ENCODE assay signal across 8 mouse cellular contexts in genomic region chr17:11092900-11093299, GRCm38 (mm10).
DNase-seq lines count a peak whose midpoint lies in the region; ATAC-seq and TF ChIP-seq lines count a peak whose summit lies in the region.

No protein-coding gene starts in this region.

- H3ac ChIP-seq in C2C12 (ENCODE audit: control insufficient read depth, insufficient read length, low read depth): no peak overlapping the region

- H3K79me3 ChIP-seq in C2C12 (ENCODE audit: low read depth): no peaks in the 10 kb centered on the region

- H3K4me2 ChIP-seq in forebrain, embryonic 11.5 days (ENCODE audit: low read depth, low read length, severe bottlenecking): no peak overlapping the region
- H3K4me2 ChIP-seq in forebrain, postnatal 0 days (ENCODE audit: low read depth): no peak overlapping the region
- no peak overlapping the region for H3K4me2 ChIP-seq in embryonic facial prominence, embryonic 14.5 days (ENCODE audit: low read depth, low read length)
- H3K4me2 ChIP-seq in intestine, embryonic 16.5 days (ENCODE audit: low read depth, low read length): no peak overlapping the region

- no peak overlapping the region for H3K4me3 ChIP-seq in forebrain, embryonic 11.5 days (ENCODE audit: low read depth, low read length)
- no peak overlapping the region for H3K4me3 ChIP-seq in forebrain, postnatal 0 days (ENCODE audit: low read depth, low read length)
- H3K4me3 ChIP-seq in C2C12 (ENCODE audit: insufficient read depth, poor library complexity, severe bottlenecking): no peak overlapping the region
- no peak overlapping the region for H3K4me3 ChIP-seq in embryonic facial prominence, embryonic 14.5 days (ENCODE audit: low read depth, low read length)
- H3K4me3 ChIP-seq in intestine, embryonic 16.5 days (ENCODE audit: low read length): no peak overlapping the region

- H3K27me3 ChIP-seq in forebrain, embryonic 11.5 days (ENCODE audit: control insufficient read depth, insufficient read depth, low read length): no peaks in the 10 kb centered on the region
- no peaks in the 10 kb centered on the region for H3K27me3 ChIP-seq in forebrain, postnatal 0 days (ENCODE audit: insufficient read depth, low read length)
- no peaks in the 10 kb centered on the region for H3K27me3 ChIP-seq in C2C12 (ENCODE audit: control insufficient read depth, insufficient read depth, insufficient read length)
- no peaks in the 10 kb centered on the region for H3K27me3 ChIP-seq in embryonic facial prominence, embryonic 14.5 days (replicated peaks; ENCODE audit: control insufficient read depth, insufficient read depth, low read length)
- H3K27me3 ChIP-seq in intestine, embryonic 16.5 days (replicated peaks; ENCODE audit: control insufficient read depth, insufficient read depth, low read length): no peaks in the 10 kb centered on the region

- no peaks in the 10 kb centered on the region for H3K79me2 ChIP-seq in C2C12 (ENCODE audit: control insufficient read depth, insufficient read depth)

- H3K36me3 ChIP-seq in forebrain, embryonic 11.5 days (ENCODE audit: control insufficient read depth, insufficient read depth, low read length): no peaks in the 10 kb centered on the region
- H3K36me3 ChIP-seq in forebrain, postnatal 0 days (ENCODE audit: insufficient read depth): no peaks in the 10 kb centered on the region
- H3K36me3 ChIP-seq in C2C12 (ENCODE audit: control insufficient read depth, insufficient read depth): no peaks in the 10 kb centered on the region
- no peaks in the 10 kb centered on the region for H3K36me3 ChIP-seq in embryonic facial prominence, embryonic 14.5 days (ENCODE audit: control insufficient read depth, insufficient read depth, low read length)
- no peaks in the 10 kb centered on the region for H3K36me3 ChIP-seq in intestine, embryonic 16.5 days (ENCODE audit: control insufficient read depth, insufficient read depth, low read length)

- 18% methylated on average over 6 of the region's 6 CpGs for WGBS in forebrain, embryonic 11.5 days
- WGBS in forebrain, postnatal 0 days: 26% methylated on average over 6 of the region's 6 CpGs
- 17% methylated on average over 6 of the region's 6 CpGs for WGBS in embryonic facial prominence, embryonic 14.5 days
- WGBS in intestine, embryonic 16.5 days: 31% methylated on average over 6 of the region's 6 CpGs

- ATAC-seq in forebrain, embryonic 11.5 days (replicated peaks; ENCODE audit: low FRiP score): peak; percentile 58; the same call in 1 of the 2 replicates
- ATAC-seq in forebrain, postnatal 0 days: no peak
- peak; percentile 82; the same call in 1 of the 2 replicates for ATAC-seq in embryonic facial prominence, embryonic 14.5 days (ENCODE audit: low read depth)
- peak; percentile 87 for ATAC-seq in intestine, embryonic 16.5 days

- no peak overlapping the region for H3K9ac ChIP-seq in forebrain, embryonic 11.5 days (ENCODE audit: low read length)
- no peak overlapping the region for H3K9ac ChIP-seq in forebrain, postnatal 0 days
- no peak overlapping the region for H3K9ac ChIP-seq in embryonic facial prominence, embryonic 14.5 days (ENCODE audit: low read depth, low read length)
- no peak overlapping the region for H3K9ac ChIP-seq in intestine, embryonic 16.5 days (ENCODE audit: low read depth, low read length)

- H3K27ac ChIP-seq in forebrain, embryonic 11.5 days (ENCODE audit: low read depth, low read length): no peak overlapping the region
- no peak overlapping the region for H3K27ac ChIP-seq in forebrain, postnatal 0 days (ENCODE audit: low read depth, low read length)
- H3K27ac ChIP-seq in embryonic facial prominence, embryonic 14.5 days (replicated peaks; ENCODE audit: low read depth, low read length): no peak overlapping the region
- no peak overlapping the region for H3K27ac ChIP-seq in intestine, embryonic 16.5 days (ENCODE audit: low read length)

- peak; percentile 58 for DNase-seq in forebrain, embryonic 11.5 days (ENCODE audit: low spot score)
- no peak for DNase-seq in forebrain, postnatal 0 days
- peak; percentile 78 for DNase-seq in embryonic facial prominence, embryonic 14.5 days (ENCODE audit: low spot score)
- DNase-seq in lung, postnatal 25 days (ENCODE audit: low spot score): peak; percentile 4
- no peak for DNase-seq in urinary bladder, adult 2 months (ENCODE audit: low spot score)
- DNase-seq in urinary bladder, postnatal 10 days (ENCODE audit: low spot score): no peak

- no peak for TF ChIP-seq CTCF in forebrain, postnatal 0 days (IDR thresholded peaks at IDR 0.05; ENCODE audit: low read depth)
- no peak for TF ChIP-seq CTCF in C2C12 (IDR thresholded peaks at IDR 0.05; ENCODE audit: control insufficient read depth, insufficient read depth, insufficient read length)

- no peaks in the 10 kb centered on the region for H3K9me3 ChIP-seq in forebrain, embryonic 11.5 days (ENCODE audit: control insufficient read depth, low read length)
- 0 out of 2 replicates have a peak, but pooled peaks cover 7% of the 10 kb centered on the region for H3K9me3 ChIP-seq in forebrain, postnatal 0 days (ENCODE audit: low read length)
- 0 out of 2 replicates have a peak, but pooled peaks cover 7% of the 10 kb centered on the region for H3K9me3 ChIP-seq in embryonic facial prominence, embryonic 14.5 days (ENCODE audit: control insufficient read depth, low read length)
- H3K9me3 ChIP-seq in intestine, embryonic 16.5 days (ENCODE audit: control insufficient read depth, low read length): no peaks in the 10 kb centered on the region

- no peaks in the 10 kb centered on the region for H3K4me1 ChIP-seq in forebrain, embryonic 11.5 days (replicated peaks; ENCODE audit: control insufficient read depth, insufficient read depth, low read length)
- 0 out of 2 replicates have a peak, but pooled peaks cover 7% of the 10 kb centered on the region for H3K4me1 ChIP-seq in forebrain, postnatal 0 days (ENCODE audit: insufficient read depth)
- 0 out of 2 replicates have a peak, but pooled peaks cover 3% of the 10 kb centered on the region for H3K4me1 ChIP-seq in embryonic facial prominence, embryonic 14.5 days (ENCODE audit: control insufficient read depth, insufficient read depth, low read length)
- H3K4me1 ChIP-seq in intestine, embryonic 16.5 days (ENCODE audit: control insufficient read depth, insufficient read depth, low read length): no peaks in the 10 kb centered on the region

TF ChIP-seq in C2C12, 6 proteins besides CTCF, POLR2A, EP300 and RAD21:
- peak; percentile 49 for TF ChIP-seq MYOD1 (IDR thresholded peaks at IDR 0.05; ENCODE audit: control insufficient read depth, insufficient read length, low read depth)
- no peak for TF ChIP-seq FOSL1 (IDR thresholded peaks at IDR 0.05; ENCODE audit: insufficient read depth, low read length, poor library complexity, severe bottlenecking)
TF ChIP-seq in C2C12: peak in this region for 1.

Comparison
In these comparisons a context has a peak if more than half of its experiments do, and no peak if none do; other contexts are left out.
1. DNase-seq: peak in forebrain, embryonic 11.5 days (single experiment), embryonic facial prominence, embryonic 14.5 days (single experiment) and lung, postnatal 25 days (single experiment); none in forebrain, postnatal 0 days (single experiment), urinary bladder, adult 2 months (single experiment) and urinary bladder, postnatal 10 days (single experiment).